Mouse (Mus musculus): ENCODE measurements at regions not wholly inside any gene's neighbourhood (a gene's known extent, or its start where the extent isn't known, plus 50 kb on each side); places are given as distances from the start of the nearest gene placed in this dataset.

DNA sequence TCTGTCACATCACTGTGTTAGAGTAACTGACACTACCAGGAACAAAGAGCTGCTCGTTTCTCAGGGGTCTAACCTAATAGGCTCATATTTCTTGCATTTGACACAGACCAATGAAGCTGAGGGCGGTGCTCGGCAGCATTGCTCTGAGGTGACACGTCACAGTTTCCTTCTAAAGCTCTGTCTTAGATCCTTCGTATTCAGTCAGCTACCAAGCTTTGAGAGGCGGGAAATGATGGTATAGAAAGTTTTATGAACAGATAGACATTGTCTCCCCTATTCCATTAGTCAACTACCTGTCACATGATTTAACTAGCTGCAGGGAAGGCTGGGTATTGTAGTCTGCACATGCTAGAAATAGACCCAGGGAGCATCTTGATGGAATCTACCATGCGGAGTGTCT, 60.2 kb upstream of the Egfl6 start:
- TF ChIP-seq CTCF (conservative IDR thresholded peaks at IDR 0.05; ENCODE audit: low read length): no peak
- TF ChIP-seq POU5F1 (IDR thresholded peaks at IDR 0.05; ENCODE audit: borderline replicate concordance, low read length): no peak
- no peak for TF ChIP-seq NANOG (IDR thresholded peaks at IDR 0.05; ENCODE audit: borderline replicate concordance, low read length)

All from E14TG2a.4 (cell line).